Mouse (Mus musculus): ENCODE data around the gene Eri2. TPM values are rescaled to one million over a fixed set of nuclear protein-coding genes. Genes with fewer than 3 reads are reported as not detected.

Gene Eri2
- total RNA-seq (2021), result 1 to 10 TPM; 6.8 to 7.4 TPM
- long read RNA-seq, experiment 1, partial matches to known transcripts, result 0 of 2 reads
- long read RNA-seq, experiment 1, other reads (novel, unspliced or antisense), result 0 of 2 reads
- long read RNA-seq, experiment 2, partial matches to known transcripts, result 0 of 7 reads
- long read RNA-seq, experiment 2, other reads (novel, unspliced or antisense), result 3 of 7 reads

DNA sequence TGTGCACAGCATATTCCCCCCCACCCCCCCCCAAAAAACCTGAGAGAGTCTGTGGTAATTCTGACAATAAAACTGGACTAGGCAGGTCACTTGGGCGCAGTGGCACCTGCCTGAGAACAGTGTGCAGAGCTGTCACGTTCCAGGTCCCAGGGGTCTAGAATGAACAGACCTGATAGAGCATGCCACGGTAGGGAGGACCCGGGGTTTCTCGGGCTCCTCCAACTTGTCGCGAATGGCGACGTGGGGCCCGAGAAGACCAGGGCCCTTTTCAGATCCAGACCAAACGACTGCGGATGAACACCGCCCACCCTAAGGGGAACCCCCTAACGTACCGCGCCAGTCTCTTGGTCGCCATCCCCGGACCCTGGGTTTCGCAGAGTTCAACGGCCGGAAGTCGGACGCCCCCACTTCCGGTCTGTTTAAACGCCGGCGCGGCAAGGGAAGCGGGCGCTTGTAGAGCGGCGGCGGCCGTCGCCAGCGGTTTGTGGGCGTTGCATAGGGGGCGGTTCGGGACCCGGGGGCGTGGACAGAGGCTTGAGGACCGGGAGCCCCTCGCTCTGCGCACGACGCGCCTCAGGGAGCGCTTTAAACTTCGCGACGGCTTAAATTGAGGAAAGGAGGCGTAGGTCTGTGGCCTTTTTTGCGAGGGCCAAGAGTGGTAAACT lies at the start of gene Eri2, which contains the start of gene Rexo5:
Gene Eri2 (minus strand): TSS at position 473 of the 665 bp plus-strand sequence.
Gene Rexo5 (plus strand): TSS at position 421 of the 665 bp plus-strand sequence.
- intact Hi-C loops (cut with DNase I), result no loop called here
- peak; percentile 59 to 79 for DNase-seq (ENCODE audit: low spot score in 2 of 2)

GRCm38 (mm10) chr7:119841820-119842449 lies 48.1 kb upstream of the Eri2 start:
- intact Hi-C loops (cut with DNase I), result no loop called here
- DNase-seq (ENCODE audit: low spot score in 2 of 2), result no peak

- DNase-seq (ENCODE audit: low spot score in 2 of 2), result no peak
- intact Hi-C loops (cut with DNase I), result no loop called here
Measured at GRCm38 (mm10) chr7:119835996-119836777, 42.3 kb upstream of the Eri2 start.

DNA sequence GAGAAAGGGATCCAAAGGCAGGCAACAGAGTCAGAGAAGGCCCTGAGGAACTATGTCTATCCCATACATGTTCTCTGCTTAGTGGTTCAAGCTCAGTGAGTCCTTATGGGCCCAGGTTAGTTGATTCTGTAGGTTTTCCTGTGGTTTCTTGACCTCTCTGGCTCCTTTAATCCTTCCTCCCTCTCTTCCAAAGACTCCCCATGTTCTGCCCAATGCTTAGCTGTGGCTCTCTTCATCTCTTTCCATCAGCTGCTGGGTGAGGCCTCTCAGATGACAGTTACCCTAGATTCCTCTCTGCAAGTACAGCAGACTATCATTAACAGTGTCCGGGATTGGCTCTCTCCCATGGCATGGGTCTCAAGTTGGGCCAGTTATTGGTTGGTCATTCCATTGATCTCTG lies 41.5 kb upstream of the Eri2 start:
- DNase-seq (ENCODE audit: low spot score in 2 of 2), result no peak
- intact Hi-C loops (cut with DNase I), result no loop called here

DNA sequence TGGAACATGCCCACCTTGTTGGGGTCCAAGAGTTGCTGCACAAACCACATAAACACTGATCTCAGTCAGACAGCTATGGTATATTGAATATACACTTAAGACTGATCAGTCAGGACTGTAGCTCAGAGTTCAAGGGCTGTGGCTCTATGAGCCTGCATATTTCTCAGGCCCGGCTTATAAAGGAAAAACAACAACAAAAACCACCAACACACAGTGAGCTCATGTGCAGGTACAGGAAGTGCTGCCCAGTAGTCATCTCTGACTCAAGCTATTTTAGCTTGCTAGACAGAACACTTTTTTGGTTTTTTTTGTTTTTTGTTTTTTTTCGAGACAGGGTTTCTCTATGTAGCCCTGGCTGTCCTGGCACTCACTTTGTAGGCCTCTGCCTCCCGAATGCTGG lies 14.9 kb upstream of the Eri2 start:
- no peak for DNase-seq (ENCODE audit: low spot score in 2 of 2)
- intact Hi-C loops (cut with DNase I), result no loop called here

DNA sequence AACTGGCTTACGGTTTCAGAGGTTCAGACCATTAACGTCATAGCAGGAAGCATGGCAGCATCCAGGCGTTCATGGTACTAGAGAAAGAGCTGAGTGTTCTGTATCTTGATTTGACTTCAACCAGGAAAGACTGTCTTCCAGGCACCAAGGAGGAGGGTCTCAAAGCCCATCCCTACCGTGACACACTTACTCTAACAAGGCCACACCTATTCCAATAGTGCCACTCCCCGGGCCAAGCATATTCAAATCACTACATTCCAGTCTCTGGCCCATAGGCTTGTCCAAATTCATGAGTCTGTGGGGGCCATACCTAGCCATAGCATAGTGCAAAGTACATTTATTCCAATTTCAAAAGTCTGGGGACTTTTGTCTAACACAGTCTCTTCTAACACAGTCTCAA lies 13.5 kb upstream of the Eri2 start:
- intact Hi-C loops (cut with DNase I), result no loop called here

DNA sequence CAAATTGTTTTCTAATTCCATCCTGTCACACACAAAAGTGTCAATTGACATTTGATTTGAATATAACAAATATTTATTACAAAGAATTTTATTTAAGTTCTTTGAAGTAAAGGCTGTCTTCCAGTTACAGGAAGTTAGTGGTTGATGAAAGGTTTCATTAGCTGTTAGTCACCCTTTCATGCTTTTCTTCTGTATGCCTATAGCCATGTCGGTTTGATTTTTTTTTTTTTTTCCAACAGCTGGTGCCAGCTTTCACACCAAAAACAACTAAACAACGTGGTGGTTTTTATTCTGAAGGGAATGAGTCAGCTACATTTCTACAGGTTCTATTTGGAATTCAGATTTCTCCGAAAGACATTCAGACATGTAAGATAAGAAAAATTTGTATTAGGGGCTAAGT lies 7.1 kb upstream of the Eri2 start:
- intact Hi-C loops (cut with DNase I), result no loop called here
- DNase-seq (ENCODE audit: low spot score in 2 of 2), result no peak

More for the DNA sequence above, 13.5 kb upstream of the Eri2 start:
- no peak for DNase-seq (ENCODE audit: low spot score in 2 of 2)

- no peak for DNase-seq (ENCODE audit: low spot score in 2 of 2)
- intact Hi-C loops (cut with DNase I), result no loop called here
Measured at GRCm38 (mm10) chr7:119800488-119800887, 6.6 kb upstream of the Eri2 start.

GRCm38 (mm10) chr7:119795311-119795710 lies 1.5 kb upstream of the Eri2 start:
- no peak for DNase-seq (ENCODE audit: low spot score in 2 of 2)
- intact Hi-C loops (cut with DNase I), result no loop called here

DNA sequence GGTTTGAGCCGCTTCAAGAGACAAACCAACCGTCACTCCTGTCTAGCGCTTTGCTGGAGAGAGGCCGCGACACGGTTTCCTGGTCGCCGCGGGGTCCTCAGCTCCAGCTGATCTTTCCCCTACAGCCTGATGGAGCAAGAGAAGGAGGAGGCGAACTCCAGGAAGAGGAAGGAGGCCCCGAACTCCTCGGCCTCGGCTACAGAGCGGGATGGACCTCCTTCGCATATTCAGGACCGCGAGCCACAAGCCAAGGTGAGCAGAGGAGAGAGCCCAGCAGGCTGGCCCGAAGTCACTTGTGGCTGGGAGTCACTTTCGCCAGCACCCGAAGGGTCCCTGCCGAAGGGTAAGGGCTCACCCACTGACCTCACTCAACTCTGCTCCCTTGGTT lies 387 bp upstream of the Eri2 start:
- DNase-seq (ENCODE audit: low spot score in 2 of 2), result no peak
- intact Hi-C loops (cut with DNase I), result no loop called here

- intact Hi-C loops (cut with DNase I), result no loop called here
- DNase-seq (ENCODE audit: low spot score in 2 of 2), result no peak
Measured at GRCm38 (mm10) chr7:119789024-119789423, 4.8 kb downstream of the Eri2 start.

DNA sequence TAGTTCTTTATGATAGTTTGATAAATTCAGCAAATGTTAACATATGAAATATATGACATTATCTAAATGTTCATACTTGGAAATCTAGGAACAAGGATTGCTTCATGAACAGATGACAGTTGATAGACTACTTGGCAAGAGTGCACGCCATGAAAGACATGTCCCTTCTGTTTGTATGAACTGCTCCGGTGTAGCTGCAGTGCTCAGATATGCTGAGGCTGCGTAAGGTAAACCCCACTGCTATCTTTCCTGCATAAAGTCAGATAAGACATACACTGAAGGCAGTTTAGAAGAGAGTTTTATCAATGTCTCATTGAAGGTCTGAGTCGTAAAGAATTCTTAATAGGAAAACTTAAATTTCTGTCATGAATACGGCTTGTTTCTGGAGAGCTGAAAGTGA lies 8.9 kb downstream of the Eri2 start:
- intact Hi-C loops (cut with DNase I), result no loop called here
- no peak for DNase-seq (ENCODE audit: low spot score in 2 of 2)

- DNase-seq (ENCODE audit: low spot score in 2 of 2), result no peak
- intact Hi-C loops (cut with DNase I), result no loop called here
Measured at GRCm38 (mm10) chr7:119783453-119783852, 10.4 kb downstream of the Eri2 start.

GRCm38 (mm10) chr7:119769895-119770294 lies 24.0 kb downstream of the Eri2 start:
- intact Hi-C loops (cut with DNase I), result no loop called here
- DNase-seq (ENCODE audit: low spot score in 2 of 2), result no peak

GRCm38 (mm10) chr7:119766996-119767395 lies 26.9 kb downstream of the Eri2 start:
- intact Hi-C loops (cut with DNase I), result no loop called here
- no peak for DNase-seq (ENCODE audit: low spot score in 2 of 2)

GRCm38 (mm10) chr7:119764377-119764776 lies 29.5 kb downstream of the Eri2 start:
- intact Hi-C loops (cut with DNase I), result no loop called here
- no peak for DNase-seq (ENCODE audit: low spot score in 2 of 2)

- intact Hi-C loops (cut with DNase I), result no loop called here
- no peak for DNase-seq (ENCODE audit: low spot score in 2 of 2)
Measured at GRCm38 (mm10) chr7:119762166-119762697, 31.6 kb downstream of the Eri2 start.

GRCm38 (mm10) chr7:119760527-119760951 lies 33.3 kb downstream of the Eri2 start, which contains the start of gene Acsm3:
Gene Acsm3, plus strand, starts transcription at chr7:119760923.
- intact Hi-C loops (cut with DNase I), result no loop called here
- DNase-seq (ENCODE audit: low spot score in 2 of 2), result no peak

DNA sequence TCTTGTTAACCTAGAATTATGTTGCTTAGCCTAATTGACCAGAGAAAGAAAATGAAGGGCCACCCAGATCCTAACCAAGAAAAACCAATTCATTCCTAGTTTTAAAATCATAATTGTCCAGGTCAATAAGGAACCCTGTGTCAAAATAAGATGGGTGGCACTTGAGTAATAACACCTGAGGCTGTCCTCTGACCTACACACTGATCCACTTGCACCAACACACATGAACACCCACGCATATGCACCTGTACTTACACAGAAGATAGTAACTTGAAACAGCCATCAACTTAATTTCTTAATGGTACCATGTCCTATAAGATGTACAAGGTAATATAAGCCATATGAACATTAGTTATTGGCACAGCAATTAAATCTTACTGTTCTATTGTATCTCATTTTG lies 40.2 kb downstream of the Eri2 start:
- intact Hi-C loops (cut with DNase I), result no loop called here
- no peak for DNase-seq (ENCODE audit: low spot score in 2 of 2)

DNA sequence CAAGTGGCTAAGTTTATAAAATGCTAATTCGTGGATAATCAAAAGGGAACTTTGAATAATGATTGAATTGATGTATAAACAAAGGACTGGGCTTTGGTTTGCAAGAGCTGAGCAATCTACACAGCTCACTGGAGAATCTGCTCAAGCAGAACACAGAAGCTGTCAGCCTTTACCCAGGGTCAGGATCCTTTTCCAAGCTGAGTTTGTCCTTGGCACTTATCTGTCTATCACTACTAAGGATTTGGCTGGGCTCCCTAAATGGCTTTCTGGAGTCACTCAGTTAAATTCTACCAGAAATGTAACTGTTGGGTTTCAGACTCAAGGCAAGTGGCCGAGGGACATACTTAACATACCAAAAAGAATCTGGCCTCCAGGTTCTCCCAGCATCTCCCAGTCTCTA lies 43.9 kb downstream of the Eri2 start:
- intact Hi-C loops (cut with DNase I), result no loop called here
- no peak for DNase-seq (ENCODE audit: low spot score in 2 of 2)
